Mouse (Mus musculus): ENCODE results near the gene Ncs1. TPM values are rescaled to one million over a fixed set of nuclear protein-coding genes. Genes with fewer than 3 reads are reported as not detected.

Gene Ncs1
- total RNA-seq, 2 experiments from 2014 or later, result 4.7 to 4.8 TPM

GRCm38 (mm10) chr2:31341726-31342535 is 96.3 kb downstream of the Ncs1 start:
- DNase-seq, result peak; percentile 58

Other genes with a start within 250 kb of the Ncs1 start
- 10 to 100 TPM; 10.1 to 10.9 TPM for gene Fnbp1, start 103.8 kb upstream of the Ncs1 start, total RNA-seq (2021)
- gene Gpr107, start 93.5 kb upstream of the Ncs1 start, total RNA-seq (2021), result 10 to 100 TPM; 24.1 to 24.8 TPM
- gene Hmcn2, start 68.6 kb downstream of the Ncs1 start, total RNA-seq (2021), result 10 to 100 TPM; 33.0 to 38.1 TPM
- 1 to 10 TPM; 2.0 to 2.7 TPM for gene Ass1, start 224.4 kb downstream of the Ncs1 start, total RNA-seq (2021)

Data from gastrocnemius, postnatal 25 days (tissue).